Mouse (Mus musculus) myocyte (in vitro differentiated cells): ENCODE measurements at regions not wholly inside any gene's neighbourhood (a gene's known extent, or its start where the extent isn't known, plus 50 kb on each side); places are given as distances from the start of the nearest gene placed in this dataset.

Experiments used
- H3K27me3 ChIP-seq: one replicate; pipeline ENCODE4 v1.6.1; 2011; ENCODE audit not compliant: control insufficient read depth, insufficient read depth, insufficient read length
- H3K36me3 ChIP-seq: one replicate; pipeline ENCODE4 v1.6.1; 2011; ENCODE audit not compliant: control insufficient read depth, insufficient read depth
- H3K4me2 ChIP-seq: one replicate; pipeline ENCODE4 v1.6.1; 2011; ENCODE audit warnings: low read depth, control low read depth
- H3K4me3 ChIP-seq: one replicate; pipeline ENCODE4 v1.5.1; 2011; ENCODE audit warnings: mild to moderate bottlenecking, control low read depth, moderate library complexity
- H3K79me2 ChIP-seq: one replicate; pipeline ENCODE4 v1.6.1; 2011; ENCODE audit not compliant: control insufficient read depth, insufficient read depth
- H3ac ChIP-seq: one replicate; pipeline ENCODE4 v1.6.1; 2011; ENCODE audit not compliant: control insufficient read depth, insufficient read length
- CEBPB ChIP-seq: IDR thresholded peaks from 2 replicates; pipeline ENCODE4 v1.6.1; 2011; ENCODE audit warnings: mild to moderate bottlenecking, moderate library complexity; ENCODE audit not compliant: poor library complexity, insufficient read depth, severe bottlenecking
- E2F4 ChIP-seq: IDR thresholded peaks from one replicate; pipeline ENCODE4 v1.6.1; 2011; ENCODE audit warnings: mild to moderate bottlenecking, control low read depth, moderate library complexity; ENCODE audit not compliant: insufficient read depth
- MAX ChIP-seq: IDR thresholded peaks from one replicate; pipeline ENCODE4 v1.6.1; 2011; ENCODE audit warnings: low read depth, mild to moderate bottlenecking, control low read depth
- MYOD1 ChIP-seq, 3 experiments: IDR thresholded peaks; one replicate each; pipeline ENCODE4 v1.6.1; 2011; ENCODE audit warnings: control low read depth in 2 of 3, low read depth in 2 of 3, mild to moderate bottlenecking in 2 of 3, moderate library complexity in 1 of 3; ENCODE audit not compliant: insufficient read length in 2 of 3, control insufficient read depth in 1 of 3
- MYOG ChIP-seq, 3 experiments: IDR thresholded peaks; one replicate each; pipeline ENCODE4 v1.6.1; 2011; ENCODE audit warnings: control low read depth in 2 of 3, low read depth in 2 of 3, mild to moderate bottlenecking in 2 of 3; ENCODE audit not compliant: insufficient read length in 2 of 3, control insufficient read depth in 1 of 3, insufficient read depth in 1 of 3
- POLR2A ChIP-seq: IDR thresholded peaks from one replicate; pipeline ENCODE4 v1.6.1; 2011; ENCODE audit warnings: low read depth, mild to moderate bottlenecking, control low read depth, moderate library complexity; ENCODE audit not compliant: insufficient read length
- POLR2AphosphoS2 ChIP-seq: IDR thresholded peaks from one replicate; pipeline ENCODE4 v1.6.1; 2011; ENCODE audit warnings: low read depth, control low read depth; ENCODE audit not compliant: insufficient read length
- REST ChIP-seq: IDR thresholded peaks from one replicate; pipeline ENCODE4 v1.6.1; 2011; ENCODE audit warnings: mild to moderate bottlenecking, control low read depth, moderate library complexity; ENCODE audit not compliant: insufficient read depth, insufficient read length
- SRF ChIP-seq: IDR thresholded peaks from one replicate; pipeline ENCODE4 v1.6.1; 2011; ENCODE audit warnings: low read depth; ENCODE audit not compliant: control insufficient read depth, insufficient read length
- TCF12 ChIP-seq: IDR thresholded peaks from one replicate; pipeline ENCODE4 v1.6.1; 2011; ENCODE audit warnings: mild to moderate bottlenecking, control low read depth; ENCODE audit not compliant: poor library complexity, insufficient read depth, severe bottlenecking
- TCF3 ChIP-seq: IDR thresholded peaks from one replicate; pipeline ENCODE4 v1.6.1; 2011; ENCODE audit warnings: low read depth, control low read depth; ENCODE audit not compliant: insufficient read length
- USF1 ChIP-seq: IDR thresholded peaks from one replicate; pipeline ENCODE4 v1.6.1; 2011; ENCODE audit warnings: low read depth, mild to moderate bottlenecking, control low read depth, moderate library complexity

DNA sequence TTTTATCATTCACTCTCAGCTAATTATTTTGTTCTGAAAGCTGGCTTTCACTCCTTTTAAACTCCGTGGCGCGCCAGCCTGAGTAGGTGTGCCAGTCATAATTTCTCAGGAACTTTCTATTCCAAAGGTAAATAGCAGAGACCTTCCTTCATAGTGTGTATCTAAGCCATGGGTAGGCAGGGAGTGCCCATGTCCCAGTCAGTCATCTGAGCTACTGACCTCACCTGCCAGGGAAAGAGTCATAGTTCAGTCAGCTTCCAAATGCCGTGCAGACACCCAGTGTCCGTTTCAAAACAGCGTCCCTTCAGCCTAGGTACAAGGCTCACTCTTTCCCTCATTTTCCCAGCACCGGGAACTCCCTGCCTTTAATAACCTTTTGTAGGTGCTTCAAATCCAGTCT is 269.7 kb downstream of the Gm19410 start:
- no peak overlapping the region for H3ac ChIP-seq
- H3K79me2 ChIP-seq = no peaks in the 10 kb centered on the region
- no peak overlapping the region for H3K4me2 ChIP-seq
- H3K4me3 ChIP-seq = no peak overlapping the region
- H3K36me3 ChIP-seq = no peaks in the 10 kb centered on the region
- TF ChIP-seq MYOD1 (IDR thresholded peaks at IDR 0.05; ENCODE audit: control insufficient read depth in 1 of 3, insufficient read length in 2 of 3, low read depth in 2 of 3) (no peak), POLR2AphosphoS2 (no peak), REST (no peak), MAX (no peak), MYOG (IDR thresholded peaks at IDR 0.05; ENCODE audit: control insufficient read depth in 1 of 3, insufficient read depth in 1 of 3, insufficient read length in 2 of 3, low read depth in 2 of 3) (no peak), USF1 (no peak), TCF3 (no peak), CEBPB (no peak), TCF12 (no peak), SRF (no peak), E2F4 (no peak), POLR2A (no peak)
- H3K27me3 ChIP-seq = no peaks in the 10 kb centered on the region

DNA sequence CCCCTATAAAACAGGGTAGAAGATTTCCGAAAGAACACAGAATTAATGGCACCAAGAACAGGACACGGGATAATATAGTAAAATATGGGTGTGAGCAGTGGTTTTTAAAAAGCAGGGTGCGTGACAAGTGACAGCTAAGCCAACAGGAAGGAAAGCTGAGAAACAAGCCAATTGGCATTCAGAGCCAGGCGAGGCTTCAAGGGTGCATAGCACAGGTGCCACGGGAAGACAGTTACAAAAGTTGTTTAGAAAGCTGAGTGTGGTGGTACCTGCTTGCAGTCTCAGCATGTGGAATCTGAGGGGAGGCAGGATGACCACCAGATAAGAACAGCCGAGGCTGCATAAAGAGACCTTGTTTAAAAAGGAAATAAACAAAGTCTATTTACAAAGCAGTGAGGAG is 270.7 kb downstream of the Gm19410 start:
- no peaks in the 10 kb centered on the region for H3K79me2 ChIP-seq
- H3ac ChIP-seq = no peak overlapping the region
- no peaks in the 10 kb centered on the region for H3K36me3 ChIP-seq
- H3K27me3 ChIP-seq = no peaks in the 10 kb centered on the region
- no peak overlapping the region for H3K4me2 ChIP-seq
- no peak for TF ChIP-seq TCF3
- no peak for TF ChIP-seq MAX
- no peak for TF ChIP-seq MYOG (IDR thresholded peaks at IDR 0.05; ENCODE audit: control insufficient read depth in 1 of 3, insufficient read depth in 1 of 3, insufficient read length in 2 of 3, low read depth in 2 of 3)
- no peak for TF ChIP-seq POLR2AphosphoS2
- TF ChIP-seq CEBPB = no peak
- TF ChIP-seq E2F4 = no peak
- no peak for TF ChIP-seq POLR2A
- TF ChIP-seq USF1 = no peak
- TF ChIP-seq REST = no peak
- H3K4me3 ChIP-seq = no peak overlapping the region

DNA sequence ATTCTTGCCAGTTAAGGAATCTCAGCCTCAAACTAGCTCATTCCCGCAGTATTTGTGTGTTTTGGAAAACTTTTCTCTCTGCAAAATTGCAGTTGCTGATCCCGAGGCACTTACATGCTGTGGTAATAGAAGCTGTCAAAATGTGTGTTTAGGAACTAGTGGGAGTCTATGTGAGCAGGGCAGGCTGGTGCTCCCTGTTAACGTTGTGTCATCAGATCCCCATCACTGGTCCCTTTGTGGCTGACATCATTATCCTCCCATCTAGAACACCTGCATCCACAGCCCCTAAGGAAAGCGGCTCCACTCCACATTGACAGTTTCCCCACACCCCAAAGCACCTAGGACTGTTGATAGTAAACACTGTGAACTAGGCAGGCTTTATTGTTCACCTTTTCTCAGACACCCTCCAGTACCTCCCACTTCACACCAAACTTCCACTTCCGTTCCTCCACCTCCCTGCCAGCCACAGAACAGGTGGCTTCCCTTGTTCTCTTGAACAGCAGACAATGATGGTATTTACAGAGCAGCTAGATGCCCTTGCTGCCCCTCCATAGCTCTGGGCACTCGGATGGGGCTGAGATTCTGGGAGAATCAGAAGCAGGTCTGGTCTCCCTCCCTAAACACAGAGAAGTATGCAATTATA is 275.8 kb downstream of the Gm19410 start:
- Histone ChIP-seq H3K36me3 (no peaks in the 10 kb centered on the region), H3K27me3 (no peaks in the 10 kb centered on the region), H3ac (no peak overlapping the region), H3K4me2 (no peak overlapping the region), H3K4me3 (no peak overlapping the region), H3K79me2 (no peaks in the 10 kb centered on the region)
- TF ChIP-seq SRF (no peak), MAX (no peak), POLR2A (no peak), TCF12 (no peak), USF1 (no peak), REST (no peak), E2F4 (no peak), CEBPB (no peak)

DNA sequence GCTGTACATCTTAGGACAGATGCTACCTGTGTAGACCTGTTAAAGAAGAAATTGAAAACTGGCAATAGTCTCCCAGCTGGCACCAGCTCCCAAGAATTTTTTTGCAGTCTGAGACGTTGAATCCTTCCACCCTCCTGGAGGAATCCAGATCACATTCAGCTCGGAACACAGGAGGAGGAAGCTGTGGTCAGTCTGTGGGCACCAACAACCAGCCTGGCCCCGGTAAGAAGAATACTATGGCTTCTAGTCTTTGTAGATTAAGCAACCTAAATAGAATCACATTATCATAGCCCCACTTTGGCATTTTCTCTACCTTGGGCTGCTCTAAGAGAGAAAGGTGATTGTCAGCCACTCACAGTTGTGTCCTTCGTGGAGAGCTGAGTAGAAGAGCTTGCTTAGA is 277.0 kb downstream of the Gm19410 start:
- TF ChIP-seq SRF (no peak), TCF12 (no peak), TCF3 (no peak)

More for the DNA sequence above, 277.0 kb downstream of the Gm19410 start:
- Histone ChIP-seq H3K27me3 (no peaks in the 10 kb centered on the region), H3K4me3 (no peak overlapping the region), H3K36me3 (no peaks in the 10 kb centered on the region), H3K79me2 (no peaks in the 10 kb centered on the region), H3K4me2 (no peak overlapping the region), H3ac (no peak overlapping the region)
